Mouse (Mus musculus) hindbrain, embryonic 12.5 days (tissue): Measurements from ENCODE around the gene Fkbp8. TPM values are rescaled to one million over a fixed set of nuclear protein-coding genes. Genes with fewer than 3 reads are reported as not detected.

Experiments used
- ATAC-seq: fragments of 200-750 bp; cut with Nextera tagmentation; 2 replicates; pipeline ENCODE4 v1.8.0; 2017; ENCODE audit warnings: moderate TSS enrichment; ENCODE audit not compliant: low FRiP score
- H3K27ac ChIP-seq: fragments of 300-500 bp; sonication (generic); 2 replicates; pipeline ENCODE4 v1.5.1; 2016; ENCODE audit warnings: mild to moderate bottlenecking
- H3K27me3 ChIP-seq: fragments of 300-500 bp; sonication (generic); 2 replicates; pipeline ENCODE4 v1.6.1; 2016; ENCODE audit warnings: mild to moderate bottlenecking
- H3K36me3 ChIP-seq: fragments of 300-500 bp; sonication (generic); 2 replicates; pipeline ENCODE4 v1.6.1; 2016; ENCODE audit warnings: mild to moderate bottlenecking
- H3K4me1 ChIP-seq: fragments of 300-500 bp; sonication (generic); 2 replicates; pipeline ENCODE4 v1.6.1; 2016
- H3K4me2 ChIP-seq: fragments of 300-500 bp; sonication (generic); replicated peaks from 2 replicates; pipeline ENCODE4 v1.6.1; 2016; ENCODE audit warnings: mild to moderate bottlenecking
- H3K4me3 ChIP-seq: fragments of 300-500 bp; sonication (generic); 2 replicates; pipeline ENCODE4 v1.5.1; 2016; ENCODE audit warnings: mild to moderate bottlenecking
- H3K9ac ChIP-seq: fragments of 300-500 bp; sonication (generic); 2 replicates; pipeline ENCODE4 v1.6.1; 2016; ENCODE audit warnings: mild to moderate bottlenecking, moderate library complexity
- H3K9me3 ChIP-seq: fragments of 300-500 bp; sonication (generic); replicated peaks from 2 replicates; pipeline ENCODE4 v1.6.1; 2016; ENCODE audit warnings: mild to moderate bottlenecking
- WGBS: fragments of 180-500 bp; shearing (Covaris S2); methylation state at CpG from one replicate; pipeline ENCODE4 v1.1.7; 2016; 5-methylcytosine and 5-hydroxymethylcytosine counted together
- polyA plus RNA-seq: library from polyadenylated mRNA; unstranded; fragments of >200 nt; fragmentation: Nextera tagmentation; extraction: Ambion mirVana; gene quantifications from 2 replicates; pipeline ENCODE4 v1.2.1, GENCODE M21; 2016

The Fkbp8 gene
- polyA plus RNA-seq, 1 experiment from 2014 or later, result 334 TPM

GRCm38 (mm10) chr8:70570990-70571389 is 43.5 kb downstream of the Fkbp8 start:
- Histone ChIP-seq H3K36me3 (peaks cover 22% of the 10 kb centered on the region), H3K27ac (no peak overlapping the region), H3K9me3 (no peaks in the 10 kb centered on the region), H3K4me2 (no peak overlapping the region), H3K27me3 (no peaks in the 10 kb centered on the region), H3K4me3 (no peak overlapping the region), H3K4me1 (peaks cover 3% of the 10 kb centered on the region), H3K9ac (no peak overlapping the region)
- ATAC-seq, result no peak
- 82% methylated on average over 6 of the region's 6 CpGs for WGBS

- H3K27ac ChIP-seq, result no peak overlapping the region
- no peak overlapping the region for H3K4me2 ChIP-seq
- H3K9me3 ChIP-seq, result no peaks in the 10 kb centered on the region
- no peak overlapping the region for H3K9ac ChIP-seq
- H3K4me1 ChIP-seq, result peaks cover 3% of the 10 kb centered on the region
- no peak for ATAC-seq
- no peaks in the 10 kb centered on the region for H3K27me3 ChIP-seq
- H3K4me3 ChIP-seq, result no peak overlapping the region
- H3K36me3 ChIP-seq, result peaks cover 42% of the 10 kb centered on the region
Observed at GRCm38 (mm10) chr8:70574302-70574701, 46.8 kb downstream of the Fkbp8 start.

GRCm38 (mm10) chr8:70574915-70575314 is 47.4 kb downstream of the Fkbp8 start:
- no peak overlapping the region for H3K4me2 ChIP-seq
- no peak overlapping the region for H3K27ac ChIP-seq
- H3K4me3 ChIP-seq, result no peak overlapping the region
- no peaks in the 10 kb centered on the region for H3K27me3 ChIP-seq
- peaks cover 3% of the 10 kb centered on the region for H3K4me1 ChIP-seq
- 94% methylated on average over 4 of the region's 4 CpGs for WGBS
- H3K9me3 ChIP-seq, result no peaks in the 10 kb centered on the region
- no peak for ATAC-seq
- no peak overlapping the region for H3K9ac ChIP-seq
- peaks cover 39% of the 10 kb centered on the region for H3K36me3 ChIP-seq

- no peak for ATAC-seq
- 94% methylated on average over 3 of the region's 3 CpGs for WGBS
- Histone ChIP-seq H3K4me2 (no peak overlapping the region), H3K4me1 (no peaks in the 10 kb centered on the region), H3K4me3 (no peak overlapping the region), H3K9me3 (no peaks in the 10 kb centered on the region), H3K9ac (no peak overlapping the region), H3K27ac (no peak overlapping the region), H3K36me3 (peaks cover 61% of the 10 kb centered on the region), H3K27me3 (no peaks in the 10 kb centered on the region)
Observed at GRCm38 (mm10) chr8:70577207-70577606, 49.7 kb downstream of the Fkbp8 start.

GRCm38 (mm10) chr8:70583476-70584387 is 56.2 kb downstream of the Fkbp8 start:
- no peaks in the 10 kb centered on the region for H3K4me1 ChIP-seq
- H3K4me3 ChIP-seq, result no peak overlapping the region
- no peak for ATAC-seq
- 92% methylated on average over 18 of the region's 18 CpGs for WGBS
- H3K4me2 ChIP-seq, result no peak overlapping the region
- no peaks in the 10 kb centered on the region for H3K27me3 ChIP-seq
- H3K9me3 ChIP-seq, result no peaks in the 10 kb centered on the region
- no peak overlapping the region for H3K27ac ChIP-seq
- peaks cover 89% of the 10 kb centered on the region for H3K36me3 ChIP-seq
- H3K9ac ChIP-seq, result no peak overlapping the region

- Histone ChIP-seq H3K27me3 (no peaks in the 10 kb centered on the region), H3K27ac (0 out of 2 replicates have a peak overlapping the region, but pooled peaks have one; percentile 17), H3K4me1 (no peaks in the 10 kb centered on the region), H3K4me2 (no peak overlapping the region), H3K36me3 (peaks cover 91% of the 10 kb centered on the region), H3K9ac (no peak overlapping the region), H3K4me3 (no peak overlapping the region), H3K9me3 (no peaks in the 10 kb centered on the region)
- 90% methylated on average over 9 of the region's 9 CpGs for WGBS
- ATAC-seq, result peak; percentile 20; the same call in 1 of the 2 replicates
Observed at GRCm38 (mm10) chr8:70584606-70585257, 57.2 kb downstream of the Fkbp8 start.

Other genes with a start within 250 kb of the Fkbp8 start
- 80.7 and 81.1 TPM in 2 replicates for gene Homer3, start 244.9 kb upstream of the Fkbp8 start, polyA plus RNA-seq
- gene Ddx49, start 225.2 kb upstream of the Fkbp8 start, polyA plus RNA-seq, result 49.9 and 50.8 TPM in 2 replicates
- 216 and 260 TPM in 2 replicates for gene Cope, start 225.2 kb upstream of the Fkbp8 start, polyA plus RNA-seq
- 16.3 and 17.8 TPM in 2 replicates for gene Cers1, start 211.9 kb upstream of the Fkbp8 start, polyA plus RNA-seq
- 2.2 and 4.4 TPM in 2 replicates for gene Gdf1, start 197.9 kb upstream of the Fkbp8 start, polyA plus RNA-seq
- 34.2 and 34.3 TPM in 2 replicates for gene Upf1, start 174.4 kb upstream of the Fkbp8 start, polyA plus RNA-seq
- 1.2 and 3.0 TPM in 2 replicates for gene Comp, start 154.2 kb upstream of the Fkbp8 start, polyA plus RNA-seq
- gene Crtc1, start 88.1 kb upstream of the Fkbp8 start, polyA plus RNA-seq, result 24.6 and 27.1 TPM in 2 replicates
- gene Klhl26, start 50.8 kb upstream of the Fkbp8 start, polyA plus RNA-seq, result 22.2 and 23.9 TPM in 2 replicates
- gene Tmem59l, start 40.4 kb upstream of the Fkbp8 start, polyA plus RNA-seq, result 27.0 and 29.2 TPM in 2 replicates
- 3.3 and 4.2 TPM in 2 replicates for gene Crlf1, start 34.6 kb upstream of the Fkbp8 start, polyA plus RNA-seq
- gene Rex1bd, start 21.0 kb upstream of the Fkbp8 start, polyA plus RNA-seq, result 118 TPM in 2 replicates
- 633 and 755 TPM in 2 replicates for gene Uba52, start 16.9 kb upstream of the Fkbp8 start, polyA plus RNA-seq
- gene Kxd1, start 232 bp downstream of the Fkbp8 start, polyA plus RNA-seq, result 47.1 and 48.5 TPM in 2 replicates
- gene Ell, start 11.7 kb downstream of the Fkbp8 start, polyA plus RNA-seq, result 19.0 and 19.4 TPM in 2 replicates
- 128 and 138 TPM in 2 replicates for gene Isyna1, start 66.6 kb downstream of the Fkbp8 start, polyA plus RNA-seq
- 141 and 143 TPM in 2 replicates for gene Ssbp4, start 81.1 kb downstream of the Fkbp8 start, polyA plus RNA-seq
- 0.79 and 1.1 TPM in 2 replicates for gene Lrrc25, start 88.4 kb downstream of the Fkbp8 start, polyA plus RNA-seq
- 0.15 and 0.17 TPM in 2 replicates for gene Gdf15, start 104.7 kb downstream of the Fkbp8 start, polyA plus RNA-seq
- 101 and 125 TPM in 2 replicates for gene Pgpep1, start 132.7 kb downstream of the Fkbp8 start, polyA plus RNA-seq
- 227 and 231 TPM in 2 replicates for gene Lsm4, start 145.5 kb downstream of the Fkbp8 start, polyA plus RNA-seq
- 186 and 217 TPM in 2 replicates for gene Jund, start 171.2 kb downstream of the Fkbp8 start, polyA plus RNA-seq
- 0.05 TPM in 1 of 2 replicates, not detected in the other for gene Iqcn, start 175.7 kb downstream of the Fkbp8 start, polyA plus RNA-seq
- gene Gm3336, start 190.8 kb downstream of the Fkbp8 start, polyA plus RNA-seq, result not detected in 2 replicates
- 0.26 and 0.39 TPM in 2 replicates for gene Pde4c, start 196.0 kb downstream of the Fkbp8 start, polyA plus RNA-seq
- gene Rab3a, start 227.0 kb downstream of the Fkbp8 start, polyA plus RNA-seq, result 126 and 134 TPM in 2 replicates
- gene Mpv17l2, start 233.2 kb downstream of the Fkbp8 start, polyA plus RNA-seq, result 38.2 and 38.3 TPM in 2 replicates
- 84.5 and 85.5 TPM in 2 replicates for gene Pik3r2, start 249.0 kb downstream of the Fkbp8 start, polyA plus RNA-seq